Mouse (Mus musculus): ENCODE data around the gene Rdm1. TPM values are rescaled to one million over a fixed set of nuclear protein-coding genes. Genes with fewer than 3 reads are reported as not detected.
"Not testable (repeated sequence)": the region's sequence is repeated elsewhere in the genome, so short reads cannot be mapped to it uniquely, and the experiment has no call there.

The Rdm1 gene
- polyA plus RNA-seq (2015; fragmentation: Nextera tagmentation; extraction: Ambion mirVana), result 17.2 and 21.7 TPM in 2 replicates

DNA sequence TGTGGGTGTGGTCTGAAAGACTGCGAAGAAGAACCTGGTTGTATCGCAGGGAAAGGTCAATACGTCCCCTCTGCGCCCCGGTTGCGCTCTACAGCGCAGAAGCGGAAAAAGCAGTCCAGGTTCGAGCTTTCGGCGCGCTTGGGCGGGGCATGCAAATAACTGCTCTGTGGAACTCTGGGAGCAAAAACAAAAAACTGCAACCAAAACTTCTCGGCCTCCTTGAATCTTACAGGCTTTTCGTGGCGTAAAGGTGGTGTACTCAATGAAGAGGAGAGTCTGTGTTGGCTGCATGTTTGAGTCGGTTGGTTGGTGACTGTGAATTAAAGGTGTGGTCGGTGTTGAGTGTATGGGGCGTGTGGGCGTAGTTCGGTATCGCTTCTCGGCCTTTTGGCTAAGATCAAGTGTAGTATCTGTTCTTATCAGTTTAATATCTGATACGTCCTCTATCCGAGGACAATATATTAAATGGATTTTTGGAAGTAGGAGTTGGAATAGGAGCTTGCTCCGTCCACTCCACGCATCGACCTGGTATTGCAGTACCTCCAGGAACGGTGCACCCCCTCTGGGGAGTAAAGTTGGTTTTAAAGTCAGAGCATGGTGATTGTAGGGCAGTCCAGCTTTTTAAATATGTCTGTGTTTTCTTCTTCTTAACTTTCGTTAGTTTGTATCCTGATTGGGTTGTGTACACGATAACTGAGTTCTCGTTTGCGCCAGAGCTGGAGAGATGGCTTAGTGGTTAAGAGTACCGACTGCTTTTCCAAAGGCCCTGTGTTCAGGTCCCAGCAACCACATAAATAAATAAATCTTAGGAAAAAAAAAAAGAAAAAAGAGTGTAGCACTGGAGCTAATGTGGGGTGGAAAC is at the start of gene Rdm1:
Gene Rdm1, plus strand, starts transcription at position 201 of the 862 bp plus-strand sequence.
- Histone ChIP-seq H3K4me2 (ENCODE audit: low read length) (peak within 1 kb of the TSS; percentile 97), H3K27me3 (replicated peaks; ENCODE audit: control insufficient read depth, insufficient read depth, low read length) (no peaks in the 10 kb centered on the region), H3K9ac (ENCODE audit: low read depth, low read length) (peak within 1 kb of the TSS; percentile 75), H3K36me3 (ENCODE audit: control insufficient read depth, insufficient read depth, low read length) (no peaks in the 10 kb centered on the region), H3K9me3 (ENCODE audit: control insufficient read depth, low read length) (no peaks in the 10 kb centered on the region), H3K27ac (ENCODE audit: low read depth, low read length) (peak within 1 kb of the TSS; percentile 92), H3K4me1 (ENCODE audit: control insufficient read depth, insufficient read depth, low read depth, low read length) (peaks cover 3% of the 10 kb centered on the region; the same call in 1 of the 2 replicates), H3K4me3 (ENCODE audit: low read length) (peak within 1 kb of the TSS; percentile 67)
- peak; percentile 94 for ATAC-seq
- WGBS, result under 1% methylated on average over 32 of the region's 34 CpGs

GRCm38 (mm10) chr11:101581081-101581764 is 45.8 kb upstream of the Rdm1 start:
- Histone ChIP-seq H3K9me3 (ENCODE audit: control insufficient read depth, low read length) (no peaks in the 10 kb centered on the region), H3K4me1 (ENCODE audit: control insufficient read depth, insufficient read depth, low read depth, low read length) (no peaks in the 10 kb centered on the region), H3K4me2 (ENCODE audit: low read length) (no peak overlapping the region), H3K27me3 (replicated peaks; ENCODE audit: control insufficient read depth, insufficient read depth, low read length) (no peaks in the 10 kb centered on the region), H3K9ac (ENCODE audit: low read depth, low read length) (no peak overlapping the region), H3K27ac (ENCODE audit: low read depth, low read length) (no peak overlapping the region), H3K4me3 (ENCODE audit: low read length) (no peak overlapping the region), H3K36me3 (ENCODE audit: control insufficient read depth, insufficient read depth, low read length) (peaks cover 27% of the 10 kb centered on the region)
- WGBS, result 71% methylated on average over 6 of the region's 6 CpGs
- no peak for ATAC-seq

DNA sequence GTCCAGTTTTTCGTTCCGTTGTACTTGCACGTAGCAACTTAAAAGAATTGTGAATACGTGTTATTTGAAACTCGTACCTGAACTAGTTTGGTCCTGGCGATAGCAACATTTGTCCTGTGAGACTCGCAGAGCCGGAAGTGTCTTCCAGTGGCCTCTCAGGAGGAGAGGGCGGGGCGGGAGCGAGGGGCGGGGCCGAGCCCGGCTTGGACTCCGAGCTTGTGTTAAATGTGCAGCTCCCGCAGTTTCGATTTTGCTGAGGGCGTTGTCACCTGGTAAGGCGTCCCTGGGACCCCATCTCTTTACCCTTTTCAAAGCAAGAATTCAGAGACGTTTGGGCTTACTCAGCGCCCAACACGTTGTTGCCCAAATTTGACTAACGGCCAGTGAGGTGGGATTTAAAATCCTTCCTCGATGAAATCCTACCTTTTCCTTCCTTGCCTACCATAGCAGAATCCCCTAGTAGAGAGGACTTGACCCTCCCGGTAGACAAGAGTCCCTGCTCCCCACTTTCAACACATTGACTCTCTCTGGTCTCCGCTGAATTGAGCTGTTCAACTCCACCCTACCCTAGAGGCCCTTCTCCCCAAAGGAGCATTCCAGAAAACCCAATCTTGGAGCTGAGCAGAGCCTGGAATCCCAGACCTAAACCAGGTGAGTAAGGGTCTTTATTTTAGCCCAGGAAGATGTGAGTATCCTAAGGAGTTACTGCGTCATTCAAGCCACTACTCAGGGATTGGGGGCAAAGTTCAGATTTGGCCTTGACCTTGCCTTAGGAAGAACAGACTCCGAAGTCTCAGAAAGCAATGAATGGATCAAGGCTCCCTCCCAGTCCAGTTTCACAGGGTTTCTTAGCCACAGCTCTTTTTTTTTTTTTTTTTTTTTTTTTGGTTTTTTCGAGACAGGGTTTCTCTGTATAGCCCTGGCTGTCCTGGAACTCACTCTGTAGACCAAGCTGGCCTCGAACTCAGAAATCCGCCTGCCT is 44.6 kb upstream of the Rdm1 start, which contains the start of gene Tmem106a:
Gene Tmem106a, plus strand, starts transcription at position 189 of the 982 bp plus-strand sequence.
- WGBS, result 20% methylated on average over 30 of the region's 31 CpGs
- no peak for ATAC-seq
- Histone ChIP-seq H3K9me3 (ENCODE audit: control insufficient read depth, low read length) (no peaks in the 10 kb centered on the region), H3K9ac (ENCODE audit: low read depth, low read length) (peak within 1 kb of the TSS; percentile 46), H3K36me3 (ENCODE audit: control insufficient read depth, insufficient read depth, low read length) (peaks cover 22% of the 10 kb centered on the region), H3K27ac (ENCODE audit: low read depth, low read length) (no peak within 1 kb of the TSS), H3K4me2 (ENCODE audit: low read length) (peak within 1 kb of the TSS; percentile 57), H3K27me3 (replicated peaks; ENCODE audit: control insufficient read depth, insufficient read depth, low read length) (no peaks in the 10 kb centered on the region), H3K4me1 (ENCODE audit: control insufficient read depth, insufficient read depth, low read depth, low read length) (no peaks in the 10 kb centered on the region), H3K4me3 (ENCODE audit: low read length) (peak within 1 kb of the TSS; percentile 35)

DNA sequence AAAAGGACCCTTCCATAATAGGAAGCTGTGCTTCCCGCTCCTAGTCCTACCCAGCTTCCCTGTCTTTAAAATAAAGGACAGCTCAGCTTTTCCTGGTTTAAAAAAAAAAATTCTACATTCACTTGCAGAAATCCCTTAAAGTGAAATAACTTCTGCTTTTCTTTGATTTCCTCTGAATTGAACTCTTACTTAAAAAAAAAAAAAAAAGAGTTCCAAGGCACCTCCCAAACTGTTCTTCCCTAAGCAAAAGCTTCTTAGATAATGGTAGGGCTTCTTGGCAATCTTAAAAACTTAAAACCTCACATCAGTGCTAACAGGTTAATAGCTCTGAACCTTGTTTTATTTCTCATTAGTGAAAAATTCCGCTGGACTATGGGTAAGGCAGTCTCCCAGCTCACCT is 43.8 kb upstream of the Rdm1 start:
- no peak for ATAC-seq

GRCm38 (mm10) chr11:101585031-101585430 is 42.0 kb upstream of the Rdm1 start:
- not testable (repeated sequence) for H3K4me3 ChIP-seq (ENCODE audit: low read length); H3K4me1 ChIP-seq (ENCODE audit: control insufficient read depth, insufficient read depth, low read depth, low read length); H3K9me3 ChIP-seq (ENCODE audit: control insufficient read depth, low read length); H3K36me3 ChIP-seq (ENCODE audit: control insufficient read depth, insufficient read depth, low read length); H3K9ac ChIP-seq (ENCODE audit: low read depth, low read length); ATAC-seq; H3K4me2 ChIP-seq (ENCODE audit: low read length); H3K27ac ChIP-seq (ENCODE audit: low read depth, low read length); H3K27me3 ChIP-seq (replicated peaks; ENCODE audit: control insufficient read depth, insufficient read depth, low read length)
- WGBS, result 100% methylated on average over 1 of the region's 1 CpGs

More for the DNA sequence above, 43.8 kb upstream of the Rdm1 start:
- Histone ChIP-seq H3K4me1 (ENCODE audit: control insufficient read depth, insufficient read depth, low read depth, low read length) (no peaks in the 10 kb centered on the region), H3K27me3 (replicated peaks; ENCODE audit: control insufficient read depth, insufficient read depth, low read length) (no peaks in the 10 kb centered on the region), H3K27ac (ENCODE audit: low read depth, low read length) (no peak overlapping the region), H3K4me2 (ENCODE audit: low read length) (no peak overlapping the region), H3K9me3 (ENCODE audit: control insufficient read depth, low read length) (no peaks in the 10 kb centered on the region), H3K36me3 (ENCODE audit: control insufficient read depth, insufficient read depth, low read length) (peaks cover 14% of the 10 kb centered on the region), H3K9ac (ENCODE audit: low read depth, low read length) (no peak overlapping the region), H3K4me3 (ENCODE audit: low read length) (no peak overlapping the region)
- 88% methylated on average over 2 of the region's 2 CpGs for WGBS

- Histone ChIP-seq H3K4me2 (ENCODE audit: low read length) (no peak overlapping the region), H3K4me1 (ENCODE audit: control insufficient read depth, insufficient read depth, low read depth, low read length) (no peaks in the 10 kb centered on the region), H3K4me3 (ENCODE audit: low read length) (no peak overlapping the region), H3K27ac (ENCODE audit: low read depth, low read length) (no peak overlapping the region), H3K36me3 (ENCODE audit: control insufficient read depth, insufficient read depth, low read length) (no peaks in the 10 kb centered on the region; the same call in 1 of the 2 replicates), H3K27me3 (replicated peaks; ENCODE audit: control insufficient read depth, insufficient read depth, low read length) (no peaks in the 10 kb centered on the region), H3K9me3 (ENCODE audit: control insufficient read depth, low read length) (no peaks in the 10 kb centered on the region), H3K9ac (ENCODE audit: low read depth, low read length) (no peak overlapping the region)
- 84% methylated on average over 4 of the region's 4 CpGs for WGBS
- ATAC-seq, result no peak
These were observed 41.2 kb upstream of the Rdm1 start for GRCm38 (mm10) chr11:101585805-101586204.

GRCm38 (mm10) chr11:101587676-101588075 is 39.3 kb upstream of the Rdm1 start:
- no peaks in the 10 kb centered on the region for H3K36me3 ChIP-seq (ENCODE audit: control insufficient read depth, insufficient read depth, low read length)
- no peaks in the 10 kb centered on the region for H3K27me3 ChIP-seq (replicated peaks; ENCODE audit: control insufficient read depth, insufficient read depth, low read length)
- no peak overlapping the region for H3K4me2 ChIP-seq (ENCODE audit: low read length)
- no peak for ATAC-seq
- H3K9ac ChIP-seq (ENCODE audit: low read depth, low read length), result no peak overlapping the region
- H3K4me1 ChIP-seq (ENCODE audit: control insufficient read depth, insufficient read depth, low read depth, low read length), result no peaks in the 10 kb centered on the region
- WGBS, result 91% methylated on average over 10 of the region's 10 CpGs
- H3K4me3 ChIP-seq (ENCODE audit: low read length), result no peak overlapping the region
- H3K27ac ChIP-seq (ENCODE audit: low read depth, low read length), result no peak overlapping the region
- H3K9me3 ChIP-seq (ENCODE audit: control insufficient read depth, low read length), result no peaks in the 10 kb centered on the region

GRCm38 (mm10) chr11:101588868-101589267 is 38.1 kb upstream of the Rdm1 start:
- no peaks in the 10 kb centered on the region for H3K9me3 ChIP-seq (ENCODE audit: control insufficient read depth, low read length)
- H3K36me3 ChIP-seq (ENCODE audit: control insufficient read depth, insufficient read depth, low read length), result no peaks in the 10 kb centered on the region
- no peaks in the 10 kb centered on the region for H3K4me1 ChIP-seq (ENCODE audit: control insufficient read depth, insufficient read depth, low read depth, low read length)
- no peak for ATAC-seq
- H3K9ac ChIP-seq (ENCODE audit: low read depth, low read length), result no peak overlapping the region
- WGBS, result 93% methylated on average over 7 of the region's 7 CpGs
- H3K4me3 ChIP-seq (ENCODE audit: low read length), result no peak overlapping the region
- no peak overlapping the region for H3K27ac ChIP-seq (ENCODE audit: low read depth, low read length)
- no peaks in the 10 kb centered on the region for H3K27me3 ChIP-seq (replicated peaks; ENCODE audit: control insufficient read depth, insufficient read depth, low read length)
- no peak overlapping the region for H3K4me2 ChIP-seq (ENCODE audit: low read length)
